Mouse (Mus musculus) right cerebral cortex, postnatal 4 days (tissue): Measurements from ENCODE around the gene Unc13a.

Source experiments
- DNase-seq: peaks from one replicate; pipeline ENCODE4 v3.0.0-alpha.2; 2022

Unc13a gene

GRCm38 (mm10) chr8:71577856-71578387, 93.6 kb downstream of the Unc13a start:
- DNase-seq = no peak

GRCm38 (mm10) chr8:71575020-71575419, 96.5 kb downstream of the Unc13a start:
- DNase-seq = no peak

GRCm38 (mm10) chr8:71574426-71574825, 97.1 kb downstream of the Unc13a start:
- DNase-seq = no peak
